Mouse (Mus musculus) midbrain, postnatal 0 days (tissue): Measurements from ENCODE around the gene AC134908.4. TPM values are rescaled to one million over a fixed set of nuclear protein-coding genes. Genes with fewer than 3 reads are reported as not detected.

Experiments used
- ATAC-seq: fragments of 200-750 bp; cut with Nextera tagmentation; 2 replicates; pipeline ENCODE4 v1.8.0; 2017; ENCODE audit warnings: moderate number of reproducible peaks, mild to moderate bottlenecking, moderate TSS enrichment, moderate library complexity; ENCODE audit not compliant: low FRiP score
- DNase-seq: peaks from one replicate; pipeline ENCODE4 v3.0.0-alpha.2; 2015; ENCODE audit warnings: low spot score
- H3K27ac ChIP-seq: fragments of 300-500 bp; sonication (generic); 2 replicates; pipeline ENCODE4 v1.5.1; 2014; ENCODE audit warnings: low read depth, mild to moderate bottlenecking, low read length, mixed read lengths
- H3K27me3 ChIP-seq: fragments of 300-500 bp; sonication (generic); 2 replicates; pipeline ENCODE4 v1.6.1; 2014; ENCODE audit warnings: low read length, control low read depth, mixed read lengths; ENCODE audit not compliant: insufficient read depth
- H3K36me3 ChIP-seq: fragments of 300-500 bp; sonication (generic); 2 replicates; pipeline ENCODE4 v1.6.1; 2014; ENCODE audit warnings: low read length, control low read depth, mixed read lengths; ENCODE audit not compliant: insufficient read depth
- H3K4me1 ChIP-seq: fragments of 300-500 bp; sonication (generic); 2 replicates; pipeline ENCODE4 v1.6.1; 2014; ENCODE audit warnings: mild to moderate bottlenecking, control low read depth, antibody characterized with exemption, low read length, mixed read lengths; ENCODE audit not compliant: insufficient read depth
- H3K4me2 ChIP-seq: fragments of 300-500 bp; sonication (generic); 2 replicates; pipeline ENCODE4 v1.6.1; 2014; ENCODE audit warnings: low read depth, mild to moderate bottlenecking, low read length, mixed read lengths; ENCODE audit not compliant: poor library complexity, severe bottlenecking
- H3K4me3 ChIP-seq: fragments of 300-500 bp; sonication (generic); 2 replicates; pipeline ENCODE4 v1.5.1; 2014; ENCODE audit warnings: low read depth, mild to moderate bottlenecking, low read length, moderate library complexity
- H3K9ac ChIP-seq: fragments of 300-500 bp; sonication (generic); replicated peaks from 2 replicates; pipeline ENCODE4 v1.6.1; 2014; ENCODE audit warnings: mild to moderate bottlenecking, low read length, moderate library complexity, mixed read lengths; ENCODE audit not compliant: poor library complexity, severe bottlenecking
- H3K9me3 ChIP-seq: fragments of 300-500 bp; sonication (generic); 2 replicates; pipeline ENCODE4 v1.6.1; 2016; ENCODE audit warnings: low read length, control low read depth
- CTCF ChIP-seq: IDR thresholded peaks from 2 replicates; pipeline ENCODE4 v1.5.1; 2016; ENCODE audit warnings: antibody characterized with exemption, mild to moderate bottlenecking
- WGBS: fragments of 180-500 bp; shearing (Covaris S2); extraction: QIAGEN DNeasy Blood & Tissue Kit; methylation state at CpG from one replicate; pipeline ENCODE4 v1.1.7; 2014; 5-methylcytosine and 5-hydroxymethylcytosine counted together
- polyA plus RNA-seq: library from polyadenylated mRNA; unstranded; fragments of >200 nt; fragmentation: Nextera tagmentation; extraction: Ambion mirVana; gene quantifications from 2 replicates; pipeline ENCODE4 v1.2.1, GENCODE M21; 2015
- total RNA-seq: library from RNA; depleted of rRNA; stranded (reverse); fragments of >200 nt; gene quantifications from 2 replicates; pipeline ENCODE4 v1.2.3, GENCODE M21; 2014

Gene AC134908.4
- total and polyA plus RNA-seq, 2 experiments from 2014 or later, result 0.89 TPM; not detected in 1

- no peak for TF ChIP-seq CTCF
- Histone ChIP-seq H3K27me3 (no peaks in the 10 kb centered on the region), H3K4me1 (peaks cover 32% of the 10 kb centered on the region), H3K4me2 (peak overlapping the region; percentile 75), H3K36me3 (peaks cover 41% of the 10 kb centered on the region), H3K9ac (peak overlapping the region; percentile 81), H3K4me3 (peak overlapping the region; percentile 41), H3K9me3 (no peaks in the 10 kb centered on the region), H3K27ac (peak overlapping the region; percentile 82)
- no peak for ATAC-seq
- DNase-seq, result no peak
- WGBS, result 21% methylated on average over 23 of the region's 23 CpGs
Measured at GRCm38 (mm10) chr17:25836397-25837075, 41.1 kb upstream of the AC134908.4 start.

DNA sequence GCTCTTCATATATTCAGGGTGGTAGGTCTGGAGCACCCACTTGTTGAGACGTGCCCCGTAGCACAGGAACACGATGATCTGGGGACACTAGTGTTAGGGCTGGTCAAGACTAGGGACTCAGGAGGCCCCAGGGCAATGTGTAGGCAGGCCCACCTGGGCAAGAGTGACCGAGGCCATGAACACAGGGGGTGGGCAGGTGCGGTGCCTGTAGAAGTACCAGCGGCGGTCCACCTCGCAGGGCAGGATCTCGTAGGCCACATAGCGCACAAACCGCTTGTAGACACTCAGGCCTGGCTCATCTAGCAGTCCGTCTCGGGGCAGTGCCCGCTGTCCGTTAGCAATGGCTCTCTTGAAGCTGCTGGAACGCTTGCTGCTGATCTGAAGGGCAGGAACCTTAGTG is 40.4 kb upstream of the AC134908.4 start:
- Histone ChIP-seq H3K4me1 (peaks cover 35% of the 10 kb centered on the region), H3K27ac (0 out of 2 replicates have a peak overlapping the region, but pooled peaks have one; percentile 82), H3K36me3 (peaks cover 41% of the 10 kb centered on the region), H3K9ac (peak overlapping the region; percentile 81; the same call in 1 of the 2 replicates), H3K4me3 (peak overlapping the region; percentile 41; the same call in 1 of the 2 replicates), H3K9me3 (no peaks in the 10 kb centered on the region), H3K4me2 (peak overlapping the region; percentile 75), H3K27me3 (no peaks in the 10 kb centered on the region)
- 94% methylated on average over 16 of the region's 16 CpGs for WGBS
- no peak for TF ChIP-seq CTCF
- no peak for ATAC-seq
- no peak for DNase-seq

DNA sequence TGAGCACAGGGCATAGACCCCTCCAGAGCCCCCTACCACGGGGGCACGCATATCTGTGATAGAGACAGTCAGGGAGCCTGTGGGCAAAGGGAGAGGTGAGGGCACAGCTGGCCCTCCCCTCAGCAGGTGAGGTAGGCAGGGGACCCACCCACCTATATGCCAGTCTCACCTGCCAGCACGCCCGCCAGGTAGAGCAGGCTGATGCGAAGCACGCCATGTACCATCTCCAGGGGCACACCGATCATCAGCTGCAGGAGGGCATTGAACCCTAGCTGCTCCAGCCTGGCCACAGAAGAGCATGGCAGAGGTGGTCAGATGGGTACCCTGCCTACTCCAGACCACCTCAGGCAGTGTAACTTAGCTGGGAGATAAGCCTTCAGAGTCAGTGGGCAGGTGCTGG is 39.8 kb upstream of the AC134908.4 start:
- ATAC-seq (no peak), DNase-seq (no peak)
- TF ChIP-seq CTCF, result no peak
- H3K4me3 ChIP-seq, result no peak overlapping the region
- no peaks in the 10 kb centered on the region for H3K9me3 ChIP-seq
- peaks cover 41% of the 10 kb centered on the region for H3K36me3 ChIP-seq
- H3K4me1 ChIP-seq, result peaks cover 35% of the 10 kb centered on the region
- H3K9ac ChIP-seq, result no peak overlapping the region
- 92% methylated on average over 7 of the region's 7 CpGs for WGBS
- H3K27me3 ChIP-seq, result no peaks in the 10 kb centered on the region
- no peak overlapping the region for H3K27ac ChIP-seq
- peak overlapping the region; percentile 76 for H3K4me2 ChIP-seq

GRCm38 (mm10) chr17:25834595-25835222 is 39.2 kb upstream of the AC134908.4 start:
- 87% methylated on average over 12 of the region's 12 CpGs for WGBS

DNA sequence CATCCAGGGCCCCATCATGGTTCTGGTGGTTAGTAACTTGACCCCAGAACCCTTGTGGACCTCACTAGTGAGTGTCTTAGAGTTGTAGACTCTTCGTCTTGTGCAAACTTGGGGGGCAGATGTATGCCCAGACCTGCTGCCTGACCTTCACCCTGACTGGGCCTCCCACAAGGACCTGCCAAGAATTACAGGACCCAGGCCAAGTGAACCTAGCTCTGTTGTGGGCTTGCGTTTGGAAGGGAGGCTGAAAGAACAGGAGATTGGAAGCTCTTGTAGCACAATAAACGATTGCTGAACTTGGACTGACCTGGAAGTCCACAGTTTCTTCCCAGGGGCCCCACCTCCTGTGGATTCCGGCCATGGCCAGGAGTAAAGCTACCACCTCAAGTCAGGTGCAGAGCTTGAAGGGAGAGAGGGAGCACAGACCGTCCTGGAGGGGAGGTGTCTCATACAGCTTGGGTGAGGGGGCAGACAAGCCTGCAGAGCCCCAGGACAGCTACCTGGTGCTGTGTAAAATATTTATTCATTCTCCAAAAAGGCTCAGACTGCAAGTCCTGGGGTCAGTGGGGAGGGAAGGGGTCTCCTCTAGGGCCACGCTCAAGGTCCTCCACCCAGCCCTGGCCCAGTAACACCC is 38.6 kb upstream of the AC134908.4 start:
- peaks cover 43% of the 10 kb centered on the region for H3K4me1 ChIP-seq
- WGBS, result 53% methylated on average over 6 of the region's 6 CpGs

More at GRCm38 (mm10) chr17:25834595-25835222, 39.2 kb upstream of the AC134908.4 start:
- Histone ChIP-seq H3K27me3 (no peaks in the 10 kb centered on the region), H3K4me2 (peak overlapping the region; percentile 76), H3K27ac (peak overlapping the region; percentile 32; the same call in 1 of the 2 replicates), H3K36me3 (peaks cover 42% of the 10 kb centered on the region), H3K9ac (0 out of 2 replicates have a peak overlapping the region, but pooled peaks have one; percentile 29), H3K9me3 (no peaks in the 10 kb centered on the region), H3K4me3 (peak overlapping the region; percentile 81; the same call in 1 of the 2 replicates), H3K4me1 (peaks cover 40% of the 10 kb centered on the region)
- no peak for ATAC-seq
- no peak for DNase-seq
- no peak for TF ChIP-seq CTCF

More for the DNA sequence above, 38.6 kb upstream of the AC134908.4 start:
- H3K9ac ChIP-seq, result peak overlapping the region; percentile 86
- H3K4me2 ChIP-seq, result peak overlapping the region; percentile 76
- no peaks in the 10 kb centered on the region for H3K27me3 ChIP-seq
- peak overlapping the region; percentile 96; the same call in 1 of the 2 replicates for H3K27ac ChIP-seq
- DNase-seq, result no peak
- no peaks in the 10 kb centered on the region for H3K9me3 ChIP-seq
- peak overlapping the region; percentile 81 for H3K4me3 ChIP-seq
- H3K36me3 ChIP-seq, result peaks cover 36% of the 10 kb centered on the region
- no peak for TF ChIP-seq CTCF
- ATAC-seq, result no peak
